Mouse (Mus musculus): ENCODE data around the gene Rhobtb3.

- TF ChIP-seq CTCF (IDR thresholded peaks at IDR 0.05; ENCODE audit: control insufficient read depth, insufficient read depth, low read length) (no peak), POLR2A (IDR thresholded peaks at IDR 0.05; ENCODE audit: borderline replicate concordance, control insufficient read depth, low read depth, low read length) (no peak)
These were observed 105.2 kb downstream of the Rhobtb3 start for GRCm38 (mm10) chr13:75838506-75838905.
